8 mouse cellular contexts compared by ENCODE assay signal in genomic region chr5:64812983-64813304, GRCm38 (mm10). TPM values are rescaled to one million over a fixed set of nuclear protein-coding genes. Genes with fewer than 3 reads are reported as not detected.
DNase-seq lines count a peak whose midpoint lies in the region; ATAC-seq lines count a peak whose summit lies in the region.

No protein-coding gene starts in this region.

- no peaks in the 10 kb centered on the region; the same call in 1 of the 2 replicates for H3K9me3 ChIP-seq in forebrain, embryonic 10.5 days
- H3K9me3 ChIP-seq in forebrain, embryonic 14.5 days (replicated peaks; ENCODE audit: control insufficient read depth, low read length), result no peaks in the 10 kb centered on the region
- H3K9me3 ChIP-seq in neural tube, embryonic 12.5 days, result no peaks in the 10 kb centered on the region
- H3K9me3 ChIP-seq in limb, embryonic 11.5 days (ENCODE audit: control insufficient read depth, low read length), result no peaks in the 10 kb centered on the region
- no peaks in the 10 kb centered on the region for H3K9me3 ChIP-seq in stomach, embryonic 16.5 days (replicated peaks; ENCODE audit: control insufficient read depth, low read length)

- ATAC-seq in forebrain, embryonic 14.5 days, result no peak
- ATAC-seq in neural tube, embryonic 12.5 days (ENCODE audit: low FRiP score, low read depth), result no peak
- ATAC-seq in limb, embryonic 11.5 days (ENCODE audit: insufficient number of reproducible peaks, low FRiP score, low TSS enrichment, low read depth), result no peak
- no peak for ATAC-seq in stomach, embryonic 16.5 days (ENCODE audit: insufficient read depth, low FRiP score)

- H3K4me1 ChIP-seq in forebrain, embryonic 10.5 days, result peaks cover 68% of the 10 kb centered on the region
- H3K4me1 ChIP-seq in forebrain, embryonic 14.5 days (ENCODE audit: control insufficient read depth, insufficient read depth, low read length), result peaks cover 27% of the 10 kb centered on the region
- peaks cover 32% of the 10 kb centered on the region for H3K4me1 ChIP-seq in neural tube, embryonic 12.5 days
- H3K4me1 ChIP-seq in limb, embryonic 11.5 days (ENCODE audit: control insufficient read depth, insufficient read depth, low read length), result peaks cover 36% of the 10 kb centered on the region
- peaks cover 90% of the 10 kb centered on the region for H3K4me1 ChIP-seq in stomach, embryonic 16.5 days (ENCODE audit: control insufficient read depth, insufficient read depth, low read length)

- no peak overlapping the region; the same call in 1 of the 2 replicates for H3K4me2 ChIP-seq in forebrain, embryonic 14.5 days (ENCODE audit: low read length)
- 0 out of 2 replicates have a peak overlapping the region, but pooled peaks have one; percentile 28 for H3K4me2 ChIP-seq in neural tube, embryonic 12.5 days (replicated peaks)
- peak overlapping the region; percentile 3; the same call in 1 of the 2 replicates for H3K4me2 ChIP-seq in limb, embryonic 11.5 days (ENCODE audit: low read depth, severe bottlenecking)
- H3K4me2 ChIP-seq in stomach, embryonic 16.5 days (ENCODE audit: low read depth, low read length), result peak overlapping the region; percentile 54

- H3K27me3 ChIP-seq in forebrain, embryonic 10.5 days (ENCODE audit: poor library complexity, severe bottlenecking), result no peaks in the 10 kb centered on the region
- H3K27me3 ChIP-seq in forebrain, embryonic 14.5 days (replicated peaks; ENCODE audit: control insufficient read depth, insufficient read depth, low read length), result no peaks in the 10 kb centered on the region
- no peaks in the 10 kb centered on the region for H3K27me3 ChIP-seq in neural tube, embryonic 12.5 days (replicated peaks)
- no peaks in the 10 kb centered on the region for H3K27me3 ChIP-seq in limb, embryonic 11.5 days (ENCODE audit: control insufficient read depth, insufficient read depth, low read length)
- H3K27me3 ChIP-seq in stomach, embryonic 16.5 days (ENCODE audit: control insufficient read depth, insufficient read depth, low read length), result no peaks in the 10 kb centered on the region

- H3K4me3 ChIP-seq in forebrain, embryonic 10.5 days, result peak overlapping the region; percentile 42
- no peak overlapping the region for H3K4me3 ChIP-seq in forebrain, embryonic 14.5 days (ENCODE audit: low read depth, low read length)
- H3K4me3 ChIP-seq in neural tube, embryonic 12.5 days, result no peak overlapping the region
- no peak overlapping the region for H3K4me3 ChIP-seq in limb, embryonic 11.5 days (ENCODE audit: low read depth, low read length)
- peak overlapping the region; percentile 38 for H3K4me3 ChIP-seq in stomach, embryonic 16.5 days (replicated peaks; ENCODE audit: low read length)

- H3K27ac ChIP-seq in forebrain, embryonic 10.5 days, result peak overlapping the region; percentile 88
- H3K27ac ChIP-seq in forebrain, embryonic 14.5 days (ENCODE audit: low read depth, low read length), result no peak overlapping the region
- no peak overlapping the region for H3K27ac ChIP-seq in neural tube, embryonic 12.5 days
- H3K27ac ChIP-seq in limb, embryonic 11.5 days (replicated peaks; ENCODE audit: low read depth, low read length), result peak overlapping the region; percentile 57
- peak overlapping the region; percentile 91 for H3K27ac ChIP-seq in stomach, embryonic 16.5 days (ENCODE audit: low read length)

- WGBS in forebrain, embryonic 10.5 days, result 36% methylated on average over 4 of the region's 4 CpGs
- 28% methylated on average over 4 of the region's 4 CpGs for WGBS in forebrain, embryonic 14.5 days
- 48% methylated on average over 4 of the region's 4 CpGs for WGBS in neural tube, embryonic 12.5 days
- WGBS in limb, embryonic 11.5 days, result 43% methylated on average over 4 of the region's 4 CpGs
- WGBS in stomach, embryonic 16.5 days, result 17% methylated on average over 4 of the region's 4 CpGs

- H3K9ac ChIP-seq in forebrain, embryonic 14.5 days (ENCODE audit: low read length), result no peak overlapping the region
- no peak overlapping the region for H3K9ac ChIP-seq in neural tube, embryonic 12.5 days
- H3K9ac ChIP-seq in limb, embryonic 11.5 days (ENCODE audit: low read length), result no peak overlapping the region; the same call in 1 of the 2 replicates
- peak overlapping the region; percentile 68 for H3K9ac ChIP-seq in stomach, embryonic 16.5 days (ENCODE audit: low read length)

- no peak for DNase-seq in forebrain, embryonic 10.5 days (ENCODE audit: extremely low spot score, low spot score)
- no peak for DNase-seq in forebrain, embryonic 14.5 days (ENCODE audit: low spot score)
- DNase-seq in neural tube, embryonic 10.5 days (ENCODE audit: extremely low spot score, low spot score), result no peak
- no peak for DNase-seq in limb, embryonic 11.5 days (ENCODE audit: low spot score)
- no peak for DNase-seq in thymus, postnatal 0 days (ENCODE audit: low spot score)
- no peak for DNase-seq in kidney, postnatal 36 days

- peaks cover 53% of the 10 kb centered on the region for H3K36me3 ChIP-seq in forebrain, embryonic 10.5 days (replicated peaks)
- peaks cover 1% of the 10 kb centered on the region; the same call in 1 of the 2 replicates for H3K36me3 ChIP-seq in forebrain, embryonic 14.5 days (ENCODE audit: control insufficient read depth, insufficient read depth, low read length)
- peaks cover 4% of the 10 kb centered on the region; the same call in 1 of the 2 replicates for H3K36me3 ChIP-seq in neural tube, embryonic 12.5 days
- peaks cover 7% of the 10 kb centered on the region; the same call in 1 of the 2 replicates for H3K36me3 ChIP-seq in limb, embryonic 11.5 days (ENCODE audit: control insufficient read depth, insufficient read depth, low read length)
- peaks cover 7% of the 10 kb centered on the region; the same call in 1 of the 2 replicates for H3K36me3 ChIP-seq in stomach, embryonic 16.5 days (ENCODE audit: control insufficient read depth, insufficient read depth, low read length)

RNA-seq across cellular contexts. Expression of gene Klf3, which starts 9.8 kb away (rescaled TPM):
- polyA plus RNA-seq in forebrain, embryonic 10.5 days (2016; fragmentation: Nextera tagmentation; extraction: Ambion mirVana), result 43.0 and 50.0 TPM in 2 replicates
- 19.3 and 24.3 TPM in 2 replicates for polyA plus RNA-seq in forebrain, embryonic 14.5 days (2014; fragmentation: Nextera tagmentation; extraction: Ambion mirVana)
- 27.7 and 34.8 TPM in 2 replicates for polyA plus RNA-seq in neural tube, embryonic 12.5 days (2016; fragmentation: Nextera tagmentation; extraction: Ambion mirVana)
- polyA plus RNA-seq in limb, embryonic 11.5 days (2014; fragmentation: Nextera tagmentation; extraction: Ambion mirVana), result 38.6 and 43.6 TPM in 2 replicates
- 63.7 and 66.8 TPM in 2 replicates for polyA plus RNA-seq in stomach, embryonic 16.5 days (2015; fragmentation: Nextera tagmentation; extraction: Ambion mirVana)
- polyA plus RNA-seq in thymus, postnatal 0 days (2015; fragmentation: Nextera tagmentation; extraction: Ambion mirVana), result 81.6 and 112 TPM in 2 replicates

Comparison
In these comparisons a context has a peak if more than half of its experiments do, and no peak if none do; other contexts are left out.
1. H3K27ac ChIP-seq: peak in forebrain, embryonic 10.5 days (single experiment), limb, embryonic 11.5 days (single experiment) and stomach, embryonic 16.5 days (single experiment); none in forebrain, embryonic 14.5 days (single experiment) and neural tube, embryonic 12.5 days (single experiment).
2. H3K4me3 ChIP-seq: peak in forebrain, embryonic 10.5 days (single experiment) and stomach, embryonic 16.5 days (single experiment); none in forebrain, embryonic 14.5 days (single experiment), neural tube, embryonic 12.5 days (single experiment) and limb, embryonic 11.5 days (single experiment).